Mouse (Mus musculus): Measurements from ENCODE around the gene Ccdc65. TPM values are rescaled to one million over a fixed set of nuclear protein-coding genes. Genes with fewer than 3 reads are reported as not detected.

Gene Ccdc65
- polyA plus RNA-seq, 1 experiment from 2014 or later = 0.06 TPM

DNA sequence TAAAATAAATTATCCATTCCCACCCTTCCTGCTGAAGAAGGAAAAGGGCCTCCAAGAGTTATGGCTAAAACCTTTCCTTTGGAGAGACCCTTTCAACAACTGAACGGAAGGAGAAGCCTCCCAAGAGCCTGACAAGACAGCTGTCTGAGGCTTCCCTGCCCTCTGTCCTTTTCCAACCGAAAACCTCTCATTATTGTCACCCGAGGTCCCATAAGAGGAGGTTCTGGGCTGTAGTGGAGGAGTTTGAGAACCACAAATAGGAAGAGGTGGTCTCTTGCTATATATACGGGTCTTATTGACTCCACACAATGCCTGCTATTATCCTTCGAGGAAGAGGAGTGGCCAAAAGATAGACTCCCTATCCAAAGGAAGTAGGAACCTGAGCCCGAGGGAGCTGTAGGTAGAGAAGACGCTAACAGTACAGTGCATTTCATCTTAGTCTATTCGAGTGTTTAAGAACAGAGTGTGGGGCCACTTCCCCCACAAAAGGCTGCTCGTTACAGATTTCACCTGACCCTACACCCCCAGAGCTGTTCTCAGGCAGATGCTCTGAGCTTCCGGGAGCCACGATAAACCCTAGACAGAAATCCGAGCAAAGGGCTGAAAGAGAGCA is 63.9 kb downstream of the Ccdc65 start:
- ATAC-seq = no peak
- Histone ChIP-seq H3K9me3 (replicated peaks) (no peaks in the 10 kb centered on the region), H3K9ac (no peak overlapping the region), H3K4me1 (peaks cover 27% of the 10 kb centered on the region), H3K4me3 (peak overlapping the region; percentile 42), H3K27me3 (replicated peaks) (peaks cover 94% of the 10 kb centered on the region), H3K36me3 (no peaks in the 10 kb centered on the region), H3K27ac (no peak overlapping the region), H3K4me2 (peak overlapping the region; percentile 68)
- 5% methylated on average over 12 of the region's 12 CpGs for WGBS (ENCODE audit: insufficient replicate concordance)

DNA sequence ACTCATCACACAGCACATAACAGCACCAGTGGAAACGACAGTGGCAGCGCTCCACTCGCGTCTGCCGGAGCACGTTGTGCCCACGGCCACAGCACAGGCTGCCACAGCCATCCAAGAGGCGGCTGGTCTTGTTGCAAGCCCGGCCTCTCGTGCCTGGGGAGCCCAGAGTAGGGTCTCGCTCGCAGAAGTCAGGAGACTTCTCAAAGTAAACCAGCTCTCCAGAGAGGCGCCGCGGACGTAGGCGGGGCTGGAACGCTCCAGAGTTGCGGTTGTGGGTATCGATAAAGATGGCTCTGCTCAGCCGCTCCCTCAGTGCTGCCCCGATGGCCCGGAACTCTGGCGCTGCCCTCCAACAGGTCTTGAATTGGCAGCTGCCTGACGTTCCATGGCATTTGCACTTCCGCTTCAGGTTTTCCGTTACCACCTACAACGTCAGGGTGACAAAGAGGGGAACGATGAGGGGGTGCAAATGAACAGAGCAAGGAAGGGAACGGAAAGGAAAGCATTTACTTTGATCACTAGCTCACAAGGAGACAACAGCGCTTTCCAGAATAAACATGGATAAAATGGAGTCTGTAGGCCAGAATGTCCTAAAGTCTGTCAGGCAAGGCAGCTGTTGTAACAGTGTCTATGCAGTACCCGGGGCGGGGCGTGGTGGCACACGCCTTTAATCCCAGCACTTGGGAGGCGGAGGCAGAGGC is 64.7 kb downstream of the Ccdc65 start:
- WGBS (ENCODE audit: insufficient replicate concordance) = 2% methylated on average over 36 of the region's 36 CpGs
- Histone ChIP-seq H3K36me3 (no peaks in the 10 kb centered on the region), H3K9ac (peak overlapping the region; percentile 28; the same call in 1 of the 2 replicates), H3K4me3 (peak overlapping the region; percentile 42), H3K9me3 (replicated peaks) (no peaks in the 10 kb centered on the region), H3K27me3 (replicated peaks) (peaks cover 100% of the 10 kb centered on the region), H3K4me1 (peaks cover 34% of the 10 kb centered on the region), H3K27ac (no peak overlapping the region), H3K4me2 (peak overlapping the region; percentile 68)
- ATAC-seq = 0 out of 2 replicates have a peak, but pooled peaks have one; percentile 29

Other genes starting within 250 kb of the Ccdc65 start
- not detected in 2 replicates for gene OR5BS1P, start 238.3 kb upstream of the Ccdc65 start, polyA plus RNA-seq (2016; fragmentation: Nextera tagmentation; extraction: Ambion mirVana)
- gene Lalba, start 225.5 kb upstream of the Ccdc65 start, polyA plus RNA-seq (2016; fragmentation: Nextera tagmentation; extraction: Ambion mirVana) = not detected in 2 replicates
- not detected in 2 replicates for gene Olfr279, start 215.8 kb upstream of the Ccdc65 start, polyA plus RNA-seq (2016; fragmentation: Nextera tagmentation; extraction: Ambion mirVana)
- gene Kansl2, start 173.9 kb upstream of the Ccdc65 start, polyA plus RNA-seq (2016; fragmentation: Nextera tagmentation; extraction: Ambion mirVana) = 78.4 and 78.5 TPM in 2 replicates
- gene Ccnt1, start 137.3 kb upstream of the Ccdc65 start, polyA plus RNA-seq (2016; fragmentation: Nextera tagmentation; extraction: Ambion mirVana) = 34.4 and 35.5 TPM in 2 replicates
- gene 4930415O20Rik, start 137.2 kb upstream of the Ccdc65 start, polyA plus RNA-seq (2016; fragmentation: Nextera tagmentation; extraction: Ambion mirVana) = not detected in 2 replicates
- gene Adcy6, start 98.1 kb upstream of the Ccdc65 start, polyA plus RNA-seq (2016; fragmentation: Nextera tagmentation; extraction: Ambion mirVana) = 9.7 and 10.2 TPM in 2 replicates
- 3.8 and 4.9 TPM in 2 replicates for gene Cacnb3, start 77.4 kb upstream of the Ccdc65 start, polyA plus RNA-seq (2016; fragmentation: Nextera tagmentation; extraction: Ambion mirVana)
- 15.9 and 16.2 TPM in 2 replicates for gene Ddx23, start 45.3 kb upstream of the Ccdc65 start, polyA plus RNA-seq (2016; fragmentation: Nextera tagmentation; extraction: Ambion mirVana)
- 0.30 and 0.50 TPM in 2 replicates for gene Rnd1, start 30.7 kb upstream of the Ccdc65 start, polyA plus RNA-seq (2016; fragmentation: Nextera tagmentation; extraction: Ambion mirVana)
- 83.5 and 90.2 TPM in 2 replicates for gene Fkbp11, start 20.0 kb downstream of the Ccdc65 start, polyA plus RNA-seq (2016; fragmentation: Nextera tagmentation; extraction: Ambion mirVana)
- 22.4 TPM in 2 replicates for gene Arf3, start 55.0 kb downstream of the Ccdc65 start, polyA plus RNA-seq (2016; fragmentation: Nextera tagmentation; extraction: Ambion mirVana)
- gene Wnt10b, start 69.9 kb downstream of the Ccdc65 start, polyA plus RNA-seq (2016; fragmentation: Nextera tagmentation; extraction: Ambion mirVana) = not detected in 2 replicates
- not detected in 2 replicates for gene Wnt1, start 81.7 kb downstream of the Ccdc65 start, polyA plus RNA-seq (2016; fragmentation: Nextera tagmentation; extraction: Ambion mirVana)
- not detected in 2 replicates for gene Ddn, start 101.3 kb downstream of the Ccdc65 start, polyA plus RNA-seq (2016; fragmentation: Nextera tagmentation; extraction: Ambion mirVana)
- gene Prkag1, start 123.3 kb downstream of the Ccdc65 start, polyA plus RNA-seq (2016; fragmentation: Nextera tagmentation; extraction: Ambion mirVana) = 114 TPM in 2 replicates
- 7.0 TPM in 2 replicates for gene Kmt2d, start 163.0 kb downstream of the Ccdc65 start, polyA plus RNA-seq (2016; fragmentation: Nextera tagmentation; extraction: Ambion mirVana)
- 4.9 TPM in 2 replicates for gene Rhebl1, start 186.3 kb downstream of the Ccdc65 start, polyA plus RNA-seq (2016; fragmentation: Nextera tagmentation; extraction: Ambion mirVana)
- 0.25 and 0.32 TPM in 2 replicates for gene Dhh, start 190.3 kb downstream of the Ccdc65 start, polyA plus RNA-seq (2016; fragmentation: Nextera tagmentation; extraction: Ambion mirVana)
- 4.4 and 4.6 TPM in 2 replicates for gene Lmbr1l, start 210.0 kb downstream of the Ccdc65 start, polyA plus RNA-seq (2016; fragmentation: Nextera tagmentation; extraction: Ambion mirVana)
- gene Tuba1b, start 226.4 kb downstream of the Ccdc65 start, polyA plus RNA-seq (2016; fragmentation: Nextera tagmentation; extraction: Ambion mirVana) = 1,333 and 1,388 TPM in 2 replicates
- gene Gm49450, start 245.3 kb downstream of the Ccdc65 start, polyA plus RNA-seq (2016; fragmentation: Nextera tagmentation; extraction: Ambion mirVana) = not detected in 2 replicates
- gene Tuba1a, start 245.5 kb downstream of the Ccdc65 start, polyA plus RNA-seq (2016; fragmentation: Nextera tagmentation; extraction: Ambion mirVana) = 180 and 181 TPM in 2 replicates